Mouse (Mus musculus) layer of hippocampus, adult 18-20 months (tissue): Measurements from ENCODE around the gene Tead2. TPM values are rescaled to one million over a fixed set of nuclear protein-coding genes. Genes with fewer than 3 reads are reported as not detected.

Experiments
- DNase-seq, 2 experiments: peaks; one replicate each; pipeline ENCODE4 v3.0.0; 2022; ENCODE audit warnings: low spot score in 2 of 2
- total RNA-seq, 2 experiments: library from RNA; stranded (reverse); gene quantifications; 2 replicates each; pipeline ENCODE4 v1.2.3; 2021

Gene Tead2
- total RNA-seq, 2 experiments from 2014 or later = 3.2 to 4.2 TPM

DNA sequence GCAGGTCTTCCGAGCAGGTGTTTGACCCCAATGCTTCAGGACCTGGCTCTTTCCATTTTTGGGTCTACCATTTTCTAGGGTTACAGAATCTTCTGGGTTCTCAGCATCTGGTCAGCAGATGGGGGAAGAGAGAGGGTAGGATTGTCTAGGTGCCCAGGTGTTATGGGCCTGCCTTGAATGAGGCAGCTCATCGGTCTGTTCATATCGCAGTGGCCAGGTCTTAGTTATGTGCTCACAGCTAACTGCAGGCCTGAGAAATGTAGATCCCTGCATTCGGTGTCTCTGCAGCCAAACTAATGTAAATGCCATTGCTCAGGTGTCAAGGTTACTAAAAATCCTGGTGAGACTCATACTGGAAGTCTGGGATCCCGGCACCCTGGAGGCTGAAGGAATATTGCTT, 10.9 kb downstream of the Tead2 start:
- no peak for DNase-seq

GRCm38 (mm10) chr7:45228548-45228947, 13.0 kb downstream of the Tead2 start:
- DNase-seq = no peak

- no peak for DNase-seq
Measured at GRCm38 (mm10) chr7:45229046-45229445, 13.5 kb downstream of the Tead2 start.

DNA sequence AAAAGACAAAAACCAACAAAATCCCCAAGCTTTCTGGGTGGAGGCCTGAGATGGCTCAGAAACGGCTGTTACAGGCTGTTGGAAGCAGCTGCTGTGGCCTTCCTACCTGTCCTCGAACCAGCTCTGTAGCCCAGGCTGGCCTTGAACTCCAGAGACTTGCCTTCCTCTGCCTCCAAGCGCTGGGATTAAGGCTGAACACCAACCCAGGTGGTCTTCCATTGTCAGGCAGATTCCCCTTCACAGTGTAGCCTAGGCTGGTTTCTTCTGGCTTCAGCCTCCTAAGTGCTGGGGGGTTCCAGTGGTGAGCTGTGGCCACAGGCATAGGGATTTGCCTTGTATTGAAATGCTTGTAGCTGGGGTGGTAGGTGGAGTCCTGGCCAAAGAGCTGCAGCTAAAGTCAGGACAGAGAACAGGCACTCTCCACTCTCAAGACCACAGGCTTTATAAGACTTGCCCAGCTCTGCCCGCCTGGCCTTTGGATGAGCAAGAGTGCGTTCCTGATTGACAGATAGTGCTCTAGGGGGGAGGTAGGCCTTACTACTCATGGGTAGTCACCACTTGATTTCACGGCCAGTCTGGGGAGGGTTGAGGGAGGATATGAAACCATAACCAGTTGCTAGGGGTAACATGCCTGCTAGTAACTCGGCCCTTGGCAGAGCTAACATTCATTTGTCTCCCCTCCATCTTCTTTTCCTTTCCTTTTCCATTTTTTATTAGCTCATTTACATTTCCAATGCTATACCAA, 14.1 kb downstream of the Tead2 start:
- DNase-seq = no peak

- DNase-seq = no peak
Measured at GRCm38 (mm10) chr7:45231192-45231591, 15.6 kb downstream of the Tead2 start.

- DNase-seq = no peak
Measured at GRCm38 (mm10) chr7:45231941-45232340, 16.4 kb downstream of the Tead2 start.

DNA sequence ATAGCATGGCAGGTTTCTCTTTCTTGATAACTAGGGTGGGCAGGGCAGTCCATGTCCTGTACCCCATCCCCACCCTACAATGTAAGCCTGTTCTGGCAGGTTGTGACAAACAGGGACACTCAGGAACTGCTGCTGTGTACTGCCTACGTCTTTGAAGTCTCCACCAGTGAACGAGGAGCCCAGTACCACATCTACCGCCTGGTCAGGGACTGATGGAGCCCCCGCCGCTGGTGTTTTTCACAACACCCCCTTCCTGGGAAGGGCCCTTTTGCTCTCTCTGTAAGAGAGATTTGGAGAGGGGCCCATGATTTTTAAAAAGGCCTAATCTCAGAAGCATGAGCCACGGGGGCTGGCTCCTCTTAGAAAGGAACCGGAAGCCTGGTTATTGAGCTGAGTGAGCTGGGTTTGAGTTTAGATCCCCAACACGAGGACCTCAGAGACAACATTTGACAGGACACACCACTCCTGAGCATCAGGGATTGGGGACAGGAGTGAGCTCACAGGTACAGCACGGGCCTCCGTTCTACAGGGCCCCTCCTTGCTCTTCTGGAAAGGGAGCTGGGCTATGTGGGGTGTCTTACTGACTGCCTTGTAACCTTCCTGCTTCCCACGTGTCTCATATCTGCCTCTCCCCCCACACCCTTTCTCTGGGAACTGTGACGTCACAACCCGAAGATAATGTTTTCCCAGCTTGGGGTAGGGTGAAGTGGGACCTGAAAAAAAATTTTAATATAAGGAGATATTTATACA, 17.3 kb downstream of the Tead2 start:
- no peak for DNase-seq

GRCm38 (mm10) chr7:45233580-45234332, 18.2 kb downstream of the Tead2 start:
- DNase-seq = peak; percentile 76 to 84

- peak in 1 of 2 experiments; percentile 48 for DNase-seq
Measured at GRCm38 (mm10) chr7:45234333-45234841, 18.8 kb downstream of the Tead2 start.

DNA sequence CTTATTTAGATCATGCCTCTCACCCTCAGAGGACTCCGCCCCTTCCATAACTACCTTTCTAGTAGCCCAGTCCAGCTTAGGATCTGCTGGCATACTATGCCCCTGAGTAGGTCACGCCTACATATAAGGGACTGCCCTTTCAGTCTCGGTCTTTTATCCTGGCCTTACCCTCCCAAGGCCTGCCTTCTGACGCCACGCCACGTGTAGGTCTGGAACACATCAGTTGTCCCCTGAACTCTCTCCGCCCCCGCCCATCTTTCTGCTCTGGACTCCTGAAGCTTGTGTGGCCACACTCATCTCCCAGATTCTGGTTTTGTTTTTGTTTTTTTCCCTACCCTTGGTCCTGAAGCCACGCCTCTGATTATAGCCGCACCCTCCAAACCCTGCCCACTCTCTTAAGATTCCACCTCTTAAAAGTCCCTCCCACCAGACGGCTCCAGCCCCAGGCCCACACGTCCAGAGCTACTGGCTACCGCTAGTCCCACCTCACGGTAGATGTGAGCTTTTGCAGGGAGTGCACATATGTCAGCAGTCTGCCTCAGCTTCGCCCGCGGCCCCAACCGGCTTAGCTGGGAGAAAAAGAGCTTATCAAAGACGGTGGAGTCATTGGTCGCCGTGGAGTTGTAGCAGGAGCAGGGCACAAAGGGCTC, 19.5 kb downstream of the Tead2 start:
- DNase-seq = no peak

- no peak for DNase-seq
Measured at GRCm38 (mm10) chr7:45235656-45236180, 20.2 kb downstream of the Tead2 start.

- no peak for DNase-seq
Measured at GRCm38 (mm10) chr7:45237747-45238699, 22.5 kb downstream of the Tead2 start.

- no peak for DNase-seq
Measured at GRCm38 (mm10) chr7:45238723-45239496, 23.4 kb downstream of the Tead2 start, which contains the start of gene Cd37. Gene Cd37 (minus strand): TSS chr7:45239115.

DNA sequence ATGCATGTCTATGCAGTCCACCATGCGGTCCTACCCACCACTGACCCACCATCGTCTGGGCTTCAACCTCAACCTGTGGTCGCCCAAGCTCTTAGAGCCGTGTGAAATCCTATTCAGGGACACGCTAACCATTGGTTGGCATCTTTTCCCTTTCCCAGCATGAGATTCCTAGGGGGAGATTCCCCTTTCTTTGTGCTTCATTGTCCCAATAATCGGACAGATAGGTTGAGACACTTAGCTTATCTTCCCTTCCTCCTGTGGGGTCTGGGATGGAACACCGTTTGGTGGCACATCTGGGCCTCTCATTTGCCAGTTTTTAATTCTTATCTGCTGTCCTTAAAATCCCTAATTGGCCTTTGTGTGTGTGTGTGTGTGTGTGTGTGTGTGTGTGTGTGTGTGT, 24.6 kb downstream of the Tead2 start:
- no peak for DNase-seq

DNA sequence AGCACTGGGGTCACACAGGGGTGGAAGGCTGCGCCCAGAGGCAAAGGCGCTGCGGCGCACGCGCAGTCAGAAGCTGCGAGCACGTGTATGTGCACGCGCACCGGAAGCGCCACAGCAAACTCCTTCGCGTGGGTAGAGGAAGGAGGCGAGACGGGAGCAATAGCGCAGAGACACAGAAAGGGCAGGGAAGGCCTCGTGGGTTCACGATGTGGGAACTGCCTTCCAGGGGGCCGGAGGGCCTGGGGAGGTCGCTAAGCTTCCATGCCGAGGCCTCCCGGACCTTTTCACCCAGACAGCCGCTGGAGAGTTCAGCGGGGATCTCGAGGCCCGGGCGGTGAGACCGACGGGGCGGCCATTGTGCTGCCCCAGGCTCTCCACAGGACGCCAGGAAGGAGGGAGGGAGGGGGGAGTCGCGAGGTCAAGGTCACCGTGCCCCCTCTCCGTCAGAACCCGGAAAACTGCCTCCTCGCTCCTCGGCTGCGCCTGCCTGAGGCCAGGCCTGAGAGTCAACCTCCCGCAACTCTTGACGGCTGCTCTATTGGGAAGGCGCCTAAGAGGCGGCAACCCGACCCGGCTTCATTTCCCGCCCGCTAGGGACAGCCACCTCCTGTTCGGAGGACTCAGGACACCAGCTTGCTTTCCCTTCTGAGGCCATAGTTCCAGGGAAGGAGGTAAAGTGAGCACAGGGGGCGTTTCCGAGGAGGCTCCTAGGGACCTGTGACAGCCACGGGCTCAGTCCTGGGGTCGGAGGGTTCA, 25.3 kb downstream of the Tead2 start, which contains the start of gene Slc6a16:
Gene Slc6a16, plus strand, starts transcription at position 453 of the 756 bp plus-strand sequence.
- DNase-seq = peak; percentile 46 to 62

DNA sequence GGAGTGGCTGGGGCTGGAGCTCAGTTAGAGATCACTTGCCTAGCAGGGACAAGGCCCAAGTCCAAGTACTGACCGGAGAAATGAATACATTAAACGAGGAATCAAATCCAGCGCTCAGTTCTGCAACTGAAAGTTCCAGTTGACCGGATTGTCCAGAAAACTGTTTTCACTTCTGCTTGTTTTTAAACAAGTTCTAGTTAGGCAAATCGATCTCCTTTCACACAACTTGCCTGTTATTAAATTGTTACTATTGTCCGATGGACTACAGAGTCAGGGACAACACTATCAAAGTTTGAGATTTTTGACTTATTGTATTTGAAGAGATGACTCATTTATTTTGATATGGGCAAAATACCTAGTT, 25.8 kb downstream of the Tead2 start:
- DNase-seq = no peak

DNA sequence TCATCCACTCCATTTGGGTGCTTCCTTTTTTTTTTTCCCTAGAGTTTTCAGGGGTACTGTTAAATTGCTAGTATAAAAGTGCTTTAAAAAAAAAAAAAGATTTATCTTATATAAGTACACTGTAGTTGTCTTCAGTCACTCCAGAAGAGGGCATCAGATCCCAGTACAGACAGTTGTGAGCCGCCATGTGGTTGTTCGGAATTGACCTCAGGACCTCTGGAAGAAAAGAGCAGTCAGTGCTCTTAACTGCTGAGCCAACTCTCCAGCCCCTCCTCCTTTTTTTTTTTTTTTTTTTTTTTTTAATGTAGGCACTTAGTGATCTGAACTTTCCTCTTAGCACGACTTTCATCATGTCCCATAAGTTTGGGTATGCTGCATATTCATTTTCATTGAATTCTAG, 32.1 kb downstream of the Tead2 start:
- no peak for DNase-seq

GRCm38 (mm10) chr7:45253806-45254205, 38.3 kb downstream of the Tead2 start:
- no peak for DNase-seq
